Mouse (Mus musculus): ENCODE measurements around the gene Odf4.
"Not testable (repeated sequence)": the region's sequence is repeated elsewhere in the genome, so short reads cannot be mapped to it uniquely, and the experiment has no call there.

The Odf4 gene

GRCm38 (mm10) chr11:68946806-68947440 lies 20.0 kb upstream of the Odf4 start:
- DNase-seq (ENCODE audit: low spot score in 2 of 2): no peak

- DNase-seq (ENCODE audit: low spot score in 2 of 2): no peak
These were observed 19.1 kb upstream of the Odf4 start for GRCm38 (mm10) chr11:68946001-68946400.

- no peak for DNase-seq (ENCODE audit: low spot score in 2 of 2)
These were observed 18.4 kb upstream of the Odf4 start for GRCm38 (mm10) chr11:68945245-68945644.

- DNase-seq (ENCODE audit: low spot score in 2 of 2): no peak
These were observed 15.8 kb upstream of the Odf4 start for GRCm38 (mm10) chr11:68942731-68943130.

GRCm38 (mm10) chr11:68940516-68940915 lies 13.6 kb upstream of the Odf4 start:
- no peak for DNase-seq (ENCODE audit: low spot score in 2 of 2)

- peak; percentile 79 for DNase-seq (ENCODE audit: low spot score in 2 of 2)
These were observed 12.8 kb upstream of the Odf4 start for GRCm38 (mm10) chr11:68939451-68940304.

GRCm38 (mm10) chr11:68936951-68937350 lies 10.1 kb upstream of the Odf4 start:
- DNase-seq (ENCODE audit: low spot score in 2 of 2): not testable (repeated sequence)

GRCm38 (mm10) chr11:68933885-68934507 lies 7.1 kb upstream of the Odf4 start:
- DNase-seq (ENCODE audit: low spot score in 2 of 2): no peak

GRCm38 (mm10) chr11:68929947-68930346 lies 3.1 kb upstream of the Odf4 start:
- DNase-seq (ENCODE audit: low spot score in 2 of 2): no peak

- DNase-seq (ENCODE audit: low spot score in 2 of 2): no peak
These were observed 2.1 kb downstream of the Odf4 start for GRCm38 (mm10) chr11:68924749-68925148.

- DNase-seq (ENCODE audit: low spot score in 2 of 2): no peak
These were observed 3.7 kb downstream of the Odf4 start for GRCm38 (mm10) chr11:68923191-68923590.

GRCm38 (mm10) chr11:68914566-68914965 lies 12.3 kb downstream of the Odf4 start:
- DNase-seq (ENCODE audit: low spot score in 2 of 2): no peak

- no peak for DNase-seq (ENCODE audit: low spot score in 2 of 2)
These were observed 15.2 kb downstream of the Odf4 start for GRCm38 (mm10) chr11:68911531-68912177.

- no peak for DNase-seq (ENCODE audit: low spot score in 2 of 2)
These were observed 17.9 kb downstream of the Odf4 start for GRCm38 (mm10) chr11:68908846-68909503.

GRCm38 (mm10) chr11:68907251-68907650 lies 19.6 kb downstream of the Odf4 start:
- DNase-seq (ENCODE audit: low spot score in 2 of 2): no peak

GRCm38 (mm10) chr11:68906461-68906790 lies 20.5 kb downstream of the Odf4 start:
- no peak for DNase-seq (ENCODE audit: low spot score in 2 of 2)

- no peak for DNase-seq (ENCODE audit: low spot score in 2 of 2)
These were observed 21.0 kb downstream of the Odf4 start for GRCm38 (mm10) chr11:68905665-68906460.

- DNase-seq (ENCODE audit: low spot score in 2 of 2): no peak
These were observed 21.7 kb downstream of the Odf4 start for GRCm38 (mm10) chr11:68905138-68905531.

GRCm38 (mm10) chr11:68904375-68905137 lies 22.3 kb downstream of the Odf4 start:
- DNase-seq (ENCODE audit: low spot score in 2 of 2): peak; percentile 45 to 74

GRCm38 (mm10) chr11:68903775-68904174 lies 23.1 kb downstream of the Odf4 start:
- DNase-seq (ENCODE audit: low spot score in 2 of 2): no peak

All from thymus, postnatal 10 days (tissue).